In the genomic region with DNA sequence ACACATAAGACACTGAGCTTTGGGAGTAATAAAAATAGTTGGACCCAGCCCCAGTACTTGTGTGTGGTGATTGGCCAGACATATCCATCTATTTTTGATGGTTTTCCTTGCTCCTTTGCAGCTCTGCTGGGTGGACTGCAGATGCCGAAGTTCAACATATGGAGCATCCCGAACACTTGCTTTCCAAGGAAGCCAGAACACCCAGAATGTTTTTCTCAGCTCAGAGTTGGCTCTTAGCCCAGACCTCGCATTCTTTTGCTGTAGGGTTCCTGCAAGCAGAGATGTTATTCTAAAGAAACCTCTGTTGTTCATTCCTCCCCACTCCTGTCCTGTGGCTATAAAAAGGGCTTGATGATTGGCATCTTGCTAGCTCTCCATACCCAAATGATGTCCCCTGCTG, we compare ENCODE assay signal across 10 mouse cellular contexts.
DNase-seq lines count a peak whose midpoint lies in the region; ATAC-seq and TF ChIP-seq lines count a peak whose summit lies in the region.
"Had no signal": no experiment of that assay in that cellular context is flagged by ENCODE, and none has a peak within 500 bp of the region (broad histone marks: within the 10 kb centered on the region; RNA-seq: fewer than 3 reads in every experiment).

No protein-coding gene starts in this region.

- H3K27ac ChIP-seq in embryonic facial prominence, embryonic 15.5 days (replicated peaks), result no peak overlapping the region
- H3K27ac ChIP-seq in kidney, embryonic 16.5 days (ENCODE audit: low read length), result peak overlapping the region; percentile 35; the same call in 1 of the 2 replicates
- no peak overlapping the region for H3K27ac ChIP-seq in gastrocnemius, adult 2 months

- no peak for TF ChIP-seq CTCF in gastrocnemius, adult 2 months (IDR thresholded peaks at IDR 0.05)

- DNase-seq in heart, postnatal 10 days, result peak; percentile 1 to 12
- DNase-seq in heart, postnatal 25 days (ENCODE audit: low spot score), result no peak
- DNase-seq in left cerebral cortex, postnatal 14 days (ENCODE audit: low spot score in 2 of 2), result peak; percentile 85 to 86
- DNase-seq in gastrocnemius, adult 2 months, result no peak
- no peak for DNase-seq in B cell, adult 2 months
- DNase-seq in adrenal gland, postnatal 4 days (ENCODE audit: low spot score in 2 of 2), result no peak
- DNase-seq: cerebellum, postnatal 36 days had no signal

- no peak overlapping the region for H3K9ac ChIP-seq in embryonic facial prominence, embryonic 15.5 days
- no peak overlapping the region for H3K9ac ChIP-seq in kidney, embryonic 16.5 days (replicated peaks; ENCODE audit: low read length)

- no peak overlapping the region for H3K4me2 ChIP-seq in embryonic facial prominence, embryonic 15.5 days (replicated peaks)
- H3K4me2 ChIP-seq in kidney, embryonic 16.5 days (replicated peaks; ENCODE audit: low read depth, low read length), result no peak overlapping the region

- whole genome bisulfite sequencing in embryonic facial prominence, embryonic 15.5 days, result 22% methylated on average over 3 of the region's 3 CpGs
- WGBS in kidney, embryonic 16.5 days, result 36% methylated on average over 3 of the region's 3 CpGs

- H3K36me3 ChIP-seq in embryonic facial prominence, embryonic 15.5 days, result no peaks in the 10 kb centered on the region
- no peaks in the 10 kb centered on the region for H3K36me3 ChIP-seq in kidney, embryonic 16.5 days (ENCODE audit: insufficient read depth, low read length)
- H3K36me3 ChIP-seq: G1E had no signal

- no peaks in the 10 kb centered on the region for H3K27me3 ChIP-seq in embryonic facial prominence, embryonic 15.5 days
- no peaks in the 10 kb centered on the region for H3K27me3 ChIP-seq in kidney, embryonic 16.5 days (ENCODE audit: insufficient read depth, low read length)

- no peaks in the 10 kb centered on the region for H3K9me3 ChIP-seq in embryonic facial prominence, embryonic 15.5 days (replicated peaks)
- no peaks in the 10 kb centered on the region for H3K9me3 ChIP-seq in kidney, embryonic 16.5 days (ENCODE audit: low read length)

- no peaks in the 10 kb centered on the region for H3K4me1 ChIP-seq in embryonic facial prominence, embryonic 15.5 days
- no peaks in the 10 kb centered on the region for H3K4me1 ChIP-seq in kidney, embryonic 16.5 days (ENCODE audit: insufficient read depth, low read length)

- 0 out of 2 replicates have a peak, but pooled peaks have one; percentile 24 for ATAC-seq in embryonic facial prominence, embryonic 15.5 days (ENCODE audit: insufficient number of reproducible peaks, low FRiP score, low TSS enrichment, low read depth)
- peak; percentile 77 for ATAC-seq in kidney, embryonic 16.5 days (ENCODE audit: low FRiP score, low TSS enrichment)

- intact Hi-C loops in heart, postnatal 10 days (cut with DNase I), result no loop called here
- intact Hi-C loops in heart, postnatal 25 days (cut with DNase I), result no loop called here
- intact Hi-C loops in left cerebral cortex, postnatal 14 days (cut with DNase I), result no loop called here
- intact Hi-C loops in gastrocnemius, adult 2 months (cut with DNase I), result no loop called here

- H3K4me3 ChIP-seq in embryonic facial prominence, embryonic 15.5 days (replicated peaks), result no peak overlapping the region
- H3K4me3 ChIP-seq in kidney, embryonic 16.5 days (ENCODE audit: low read length), result no peak overlapping the region
- H3K4me3 ChIP-seq in gastrocnemius, adult 2 months, result no peak overlapping the region

Comparison
In these comparisons a context has a peak if more than half of its experiments do, and no peak if none do; other contexts are left out.
1. DNase-seq: peak in heart, postnatal 10 days (2 of 2) and left cerebral cortex, postnatal 14 days (2 of 2); none in heart, postnatal 25 days (single experiment), gastrocnemius, adult 2 months (single experiment), B cell, adult 2 months (0 of 2) and adrenal gland, postnatal 4 days (0 of 2).